7 mouse cellular contexts compared by ENCODE assay signal in the genomic region with DNA sequence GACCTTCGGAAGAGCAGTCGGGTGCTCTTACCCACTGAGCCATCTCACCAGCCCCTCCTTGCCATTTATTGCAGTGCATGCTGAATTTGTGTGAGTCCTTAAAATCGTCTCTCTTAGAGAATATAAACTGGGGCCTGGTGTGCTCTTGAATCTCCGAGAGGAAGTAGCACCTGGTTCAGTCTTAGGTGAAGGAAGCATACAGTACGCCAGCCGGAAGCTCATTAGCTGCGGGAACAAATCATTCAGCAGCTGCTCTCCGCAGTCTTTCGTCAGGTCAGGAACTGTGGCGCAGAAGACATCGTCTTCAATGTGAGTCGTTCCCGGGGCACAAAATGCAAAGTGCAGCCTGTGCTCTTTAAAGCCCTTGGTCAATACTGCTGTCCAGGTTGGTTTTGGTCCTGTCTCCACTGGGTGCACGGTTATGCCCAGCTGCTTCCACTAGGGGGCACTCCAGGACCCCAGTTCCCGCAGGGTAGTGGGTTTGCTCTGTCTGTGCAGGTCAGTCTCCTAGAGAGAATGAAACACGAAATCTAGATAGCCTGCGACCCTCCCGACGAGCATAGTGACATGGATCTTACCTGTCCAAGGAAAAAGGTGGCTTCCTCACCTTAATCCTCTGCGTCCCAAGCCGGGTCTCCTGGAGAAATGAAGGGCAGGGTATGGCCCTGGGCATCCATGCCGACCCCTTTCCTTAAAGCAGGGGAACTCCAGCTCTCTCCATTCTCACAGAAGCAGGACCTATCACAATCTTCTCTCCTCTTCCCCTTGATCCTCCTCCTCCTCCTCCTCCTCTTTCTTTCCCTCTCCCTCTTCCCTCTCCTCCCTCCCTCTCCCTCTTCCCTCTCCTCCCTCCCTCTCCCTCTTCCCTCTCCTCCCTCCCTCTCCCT. TPM values are rescaled to one million over a fixed set of nuclear protein-coding genes. Genes with fewer than 3 reads are reported as not detected.
DNase-seq lines count a peak whose midpoint lies in the region; ATAC-seq lines count a peak whose summit lies in the region.

No protein-coding gene starts in this region.

- ATAC-seq in intestine, embryonic 16.5 days = peak; percentile 86

- WGBS in intestine, embryonic 16.5 days = 23% methylated on average over 22 of the region's 22 CpGs
- WGBS in midbrain, embryonic 10.5 days = 30% methylated on average over 22 of the region's 22 CpGs

- H3K4me1 ChIP-seq in intestine, embryonic 16.5 days (ENCODE audit: control insufficient read depth, insufficient read depth, low read length) = no peaks in the 10 kb centered on the region
- 0 out of 2 replicates have a peak, but pooled peaks cover 6% of the 10 kb centered on the region for H3K4me1 ChIP-seq in midbrain, embryonic 10.5 days

- intact Hi-C loops in gastrocnemius, postnatal 36 days (cut with DNase I) = no loop called here
- intact Hi-C loops in left cerebral cortex, postnatal 25 days (cut with DNase I) = loop anchor here (1.0 to 10.0 kb wide), 2 partner anchors 47 to 169 kb away; no protein-coding TSS in a partner anchor

- DNase-seq in adrenal gland, adult 18-20 months (ENCODE audit: low spot score in 2 of 2) = peak; percentile 85 to 91
- DNase-seq in embryo, embryonic 11 days = peak; percentile 82
- DNase-seq in gastrocnemius, postnatal 36 days = peak; percentile 72 to 76
- peak; percentile 79 for DNase-seq in left cerebral cortex, postnatal 25 days (ENCODE audit: low spot score in 2 of 2)
- peak; percentile 85 for DNase-seq in midbrain, embryonic 10.5 days (ENCODE audit: low spot score)
- DNase-seq in skeletal muscle tissue, adult 2 months (ENCODE audit: low read depth, low spot score) = peak; percentile 35

- H3K36me3 ChIP-seq in intestine, embryonic 16.5 days (ENCODE audit: control insufficient read depth, insufficient read depth, low read length) = no peaks in the 10 kb centered on the region
- no peaks in the 10 kb centered on the region for H3K36me3 ChIP-seq in midbrain, embryonic 10.5 days

- H3K4me3 ChIP-seq in intestine, embryonic 16.5 days (ENCODE audit: low read length) = no peak overlapping the region
- peak overlapping the region; percentile 27; the same call in 1 of the 2 replicates for H3K4me3 ChIP-seq in midbrain, embryonic 10.5 days

- no peak overlapping the region for H3K27ac ChIP-seq in intestine, embryonic 16.5 days (ENCODE audit: low read length)
- H3K27ac ChIP-seq in midbrain, embryonic 10.5 days (replicated peaks) = no peak overlapping the region; the same call in 1 of the 2 replicates

- no peak overlapping the region for H3K9ac ChIP-seq in intestine, embryonic 16.5 days (ENCODE audit: low read depth, low read length)

- H3K27me3 ChIP-seq in intestine, embryonic 16.5 days (replicated peaks; ENCODE audit: control insufficient read depth, insufficient read depth, low read length) = no peaks in the 10 kb centered on the region
- H3K27me3 ChIP-seq in midbrain, embryonic 10.5 days (ENCODE audit: low read depth, poor library complexity, severe bottlenecking) = no peaks in the 10 kb centered on the region

- H3K4me2 ChIP-seq in intestine, embryonic 16.5 days (ENCODE audit: low read depth, low read length) = peak overlapping the region; percentile 36

- H3K9me3 ChIP-seq in intestine, embryonic 16.5 days (ENCODE audit: control insufficient read depth, low read length) = no peaks in the 10 kb centered on the region
- no peaks in the 10 kb centered on the region for H3K9me3 ChIP-seq in midbrain, embryonic 10.5 days (replicated peaks)

RNA-seq across cellular contexts. Expression of gene Efhd1, which starts 18.0 kb away (rescaled TPM):
- 100 to 1,000 TPM; 329 to 423 TPM for total RNA-seq in adrenal gland, adult 18-20 months (2021)
- 1 to 10 TPM; 4.1 to 4.7 TPM for total RNA-seq in gastrocnemius, postnatal 36 days (2021)
- polyA plus RNA-seq in intestine, embryonic 16.5 days (2015; fragmentation: Nextera tagmentation; extraction: Ambion mirVana) = 1.2 and 1.8 TPM in 2 replicates
- total RNA-seq in left cerebral cortex, postnatal 25 days (2021) = 10 to 100 TPM; 11.6 to 12.1 TPM
- 0.64 and 0.71 TPM in 2 replicates for polyA plus RNA-seq in midbrain, embryonic 10.5 days (2016; fragmentation: Nextera tagmentation; extraction: Ambion mirVana)

RNA-seq across cellular contexts. Expression of gene Eif4e2, which starts 32.5 kb away (rescaled TPM):
- 10 to 100 TPM; 76.6 to 85.7 TPM for total RNA-seq in adrenal gland, adult 18-20 months (2021)
- total RNA-seq in gastrocnemius, postnatal 36 days (2021) = 10 to 100 TPM; 47.3 to 50.0 TPM
- 161 and 172 TPM in 2 replicates for polyA plus RNA-seq in intestine, embryonic 16.5 days (2015; fragmentation: Nextera tagmentation; extraction: Ambion mirVana)
- 10 to 100 TPM; 68.0 to 69.0 TPM for total RNA-seq in left cerebral cortex, postnatal 25 days (2021)
- 172 and 173 TPM in 2 replicates for polyA plus RNA-seq in midbrain, embryonic 10.5 days (2016; fragmentation: Nextera tagmentation; extraction: Ambion mirVana)

RNA-seq across cellular contexts. Expression of gene Chrng, which starts 41.7 kb away (rescaled TPM):
- not detected for total RNA-seq in adrenal gland, adult 18-20 months (2021)
- under 1 TPM in 1 of 2 experiments, not detected in 1; 0.52 TPM for total RNA-seq in gastrocnemius, postnatal 36 days (2021)
- 0.13 and 0.21 TPM in 2 replicates for polyA plus RNA-seq in intestine, embryonic 16.5 days (2015; fragmentation: Nextera tagmentation; extraction: Ambion mirVana)
- total RNA-seq in left cerebral cortex, postnatal 25 days (2021) = not detected
- 0.12 TPM in 1 of 2 replicates, not detected in the other for polyA plus RNA-seq in midbrain, embryonic 10.5 days (2016; fragmentation: Nextera tagmentation; extraction: Ambion mirVana)

RNA-seq across cellular contexts. Expression of gene Chrnd, which starts 55.8 kb away (rescaled TPM):
- total RNA-seq in adrenal gland, adult 18-20 months (2021) = not detected
- total RNA-seq in gastrocnemius, postnatal 36 days (2021) = 1 to 10 TPM; 1.9 to 2.6 TPM
- polyA plus RNA-seq in intestine, embryonic 16.5 days (2015; fragmentation: Nextera tagmentation; extraction: Ambion mirVana) = 0.05 TPM in 1 of 2 replicates, not detected in the other
- not detected for total RNA-seq in left cerebral cortex, postnatal 25 days (2021)
- polyA plus RNA-seq in midbrain, embryonic 10.5 days (2016; fragmentation: Nextera tagmentation; extraction: Ambion mirVana) = not detected in 2 replicates

Comparison
In these comparisons a context has a peak if more than half of its experiments do, and no peak if none do; other contexts are left out.
1. DNase-seq: peak in every context shown above with its lines; median percentile 88 in adrenal gland, adult 18-20 months; 85 in midbrain, embryonic 10.5 days; 82 in embryo, embryonic 11 days; 79 in left cerebral cortex, postnatal 25 days; 74 in gastrocnemius, postnatal 36 days; 35 in skeletal muscle tissue, adult 2 months.
2. RNA of gene Efhd1, which starts 18.0 kb away (total RNA-seq): 329 to 423 TPM in adrenal gland, adult 18-20 months; 11.6 to 12.1 TPM in left cerebral cortex, postnatal 25 days and 4.1 to 4.7 TPM in gastrocnemius, postnatal 36 days; every median in the first group is over 10 times any median in the second.